Mouse (Mus musculus): ENCODE results near the gene Rpp25. TPM values are rescaled to one million over a fixed set of nuclear protein-coding genes. Genes with fewer than 3 reads are reported as not detected.
A peak's percentile ranks its signal among the peaks of the same experiment; 100 is the strongest.

Rpp25 gene
- 1.6 and 1.7 TPM in 2 replicates for polyA plus RNA-seq (2016; fragmentation: Nextera tagmentation; extraction: Ambion mirVana)

GRCm38 (mm10) chr9:57503622-57504380, at the start of gene Rpp25:
Gene Rpp25 (plus strand): TSS chr9:57504026.
- H3K27ac ChIP-seq (replicated peaks) = peak within 1 kb of the TSS; percentile 1; the same call in 1 of the 2 replicates
- peak within 1 kb of the TSS; percentile 62 for H3K4me3 ChIP-seq
- H3K36me3 ChIP-seq (replicated peaks) = no peaks in the 10 kb centered on the region
- no peaks in the 10 kb centered on the region for H3K9me3 ChIP-seq
- peaks cover 85% of the 10 kb centered on the region for H3K27me3 ChIP-seq (replicated peaks; ENCODE audit: low read depth, poor library complexity, severe bottlenecking)
- under 1% methylated on average over 46 of the region's 46 CpGs for WGBS
- H3K4me1 ChIP-seq = peaks cover 47% of the 10 kb centered on the region
- DNase-seq (ENCODE audit: low spot score) = peak; percentile 73

DNA sequence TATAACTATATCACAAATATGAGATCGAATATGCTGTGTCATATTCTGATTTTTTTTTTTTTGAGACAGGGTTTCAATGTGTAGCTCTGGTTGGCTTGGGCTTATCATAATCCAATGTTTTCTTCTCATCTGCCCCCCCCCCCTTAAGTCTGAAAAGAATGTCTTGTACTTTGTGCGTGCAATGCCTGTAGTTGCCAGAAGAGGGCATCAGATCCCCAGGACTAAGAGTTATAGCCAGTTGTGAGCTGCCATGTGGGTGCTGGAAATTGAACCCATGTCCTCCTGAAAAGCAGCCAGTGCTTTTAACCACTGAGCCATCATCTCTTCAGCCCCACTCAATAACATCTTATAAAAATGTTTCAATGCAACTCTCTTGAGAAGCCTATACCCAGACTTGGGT, 44.1 kb upstream of the Rpp25 start:
- Histone ChIP-seq H3K27me3 (replicated peaks; ENCODE audit: low read depth, poor library complexity, severe bottlenecking) (no peaks in the 10 kb centered on the region), H3K9me3 (no peaks in the 10 kb centered on the region), H3K4me3 (no peak overlapping the region), H3K27ac (replicated peaks) (no peak overlapping the region), H3K4me1 (no peaks in the 10 kb centered on the region), H3K36me3 (replicated peaks) (no peaks in the 10 kb centered on the region)
- 95% methylated on average over 2 of the region's 2 CpGs for WGBS
- no peak for DNase-seq (ENCODE audit: low spot score)

DNA sequence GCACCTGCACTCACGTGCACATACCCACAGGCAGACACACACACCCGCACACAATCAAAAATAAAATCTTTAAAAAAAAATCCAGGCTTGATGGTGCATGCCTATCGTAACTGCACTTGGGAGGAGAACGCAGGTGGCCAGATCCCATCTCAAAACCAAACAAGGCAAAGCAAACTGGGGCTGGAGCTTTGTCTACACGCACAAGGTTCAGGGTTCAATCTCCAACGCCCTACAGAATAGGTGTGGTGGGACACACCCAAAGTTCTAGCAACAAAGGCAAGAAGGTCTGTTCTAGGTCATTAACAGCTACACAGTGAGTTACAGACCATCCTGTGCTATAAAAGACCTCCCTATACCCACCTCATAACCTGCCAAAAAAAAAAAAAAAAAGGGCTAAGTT, 41.0 kb upstream of the Rpp25 start:
- WGBS = 91% methylated on average over 6 of the region's 6 CpGs
- Histone ChIP-seq H3K4me1 (peaks cover 16% of the 10 kb centered on the region), H3K4me3 (no peak overlapping the region), H3K27ac (replicated peaks) (no peak overlapping the region), H3K27me3 (replicated peaks; ENCODE audit: low read depth, poor library complexity, severe bottlenecking) (peaks cover 17% of the 10 kb centered on the region), H3K9me3 (no peaks in the 10 kb centered on the region), H3K36me3 (replicated peaks) (no peaks in the 10 kb centered on the region)
- no peak for DNase-seq (ENCODE audit: low spot score)

DNA sequence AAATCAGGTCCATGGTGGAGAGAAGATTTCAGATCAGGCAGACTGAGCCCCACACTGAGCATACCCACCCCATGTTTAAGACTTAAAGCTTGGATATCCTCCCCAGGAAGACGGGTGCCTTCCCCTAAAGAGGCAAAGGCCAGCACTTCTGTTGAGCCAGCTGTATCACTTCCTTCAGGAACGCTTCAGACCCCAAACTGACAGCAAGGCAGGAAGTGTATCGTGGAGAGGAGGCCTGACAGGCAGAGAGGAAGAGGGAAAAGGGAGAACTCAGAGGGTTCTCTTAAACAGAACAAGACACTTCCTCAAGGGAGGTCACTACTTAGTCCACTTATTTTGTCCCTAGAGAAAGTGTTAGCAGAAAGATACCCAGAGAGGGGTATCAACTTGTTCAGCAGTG, 37.7 kb upstream of the Rpp25 start:
- Histone ChIP-seq H3K36me3 (replicated peaks) (no peaks in the 10 kb centered on the region), H3K4me3 (no peak overlapping the region), H3K9me3 (no peaks in the 10 kb centered on the region), H3K27ac (replicated peaks) (no peak overlapping the region), H3K27me3 (replicated peaks; ENCODE audit: low read depth, poor library complexity, severe bottlenecking) (peaks cover 17% of the 10 kb centered on the region), H3K4me1 (peaks cover 21% of the 10 kb centered on the region)
- DNase-seq (ENCODE audit: low spot score) = no peak
- 55% methylated on average over 3 of the region's 3 CpGs for WGBS

DNA sequence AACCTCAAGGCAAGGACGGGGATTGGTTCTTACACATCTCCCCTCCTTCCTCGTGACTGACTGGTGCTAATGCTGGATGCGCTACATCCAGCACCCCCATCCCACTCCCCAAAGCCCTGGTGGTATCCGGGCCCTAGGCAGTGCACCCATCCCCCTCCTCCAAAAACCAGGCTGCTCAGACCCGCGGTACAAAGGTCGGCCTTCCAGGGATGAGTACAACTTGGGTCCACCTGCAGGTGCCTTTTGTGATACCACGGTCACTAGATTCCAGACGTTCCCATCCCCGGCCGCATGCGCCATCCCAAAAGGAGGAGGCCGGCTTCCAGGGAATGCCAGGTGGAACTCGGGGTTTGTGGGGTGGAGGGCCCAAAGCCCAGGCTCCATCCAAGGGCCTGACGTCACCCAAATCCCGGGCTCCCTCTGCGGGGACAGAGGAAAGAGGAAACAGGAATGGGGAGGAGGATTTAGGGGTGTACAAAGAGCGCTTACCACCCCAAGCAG, 36.5 kb upstream of the Rpp25 start:
- peak overlapping the region; percentile 78 for H3K4me3 ChIP-seq
- H3K36me3 ChIP-seq (replicated peaks) = no peaks in the 10 kb centered on the region
- DNase-seq (ENCODE audit: low spot score) = peak; percentile 41
- WGBS = 2% methylated on average over 18 of the region's 18 CpGs
- H3K9me3 ChIP-seq = no peaks in the 10 kb centered on the region
- H3K27ac ChIP-seq (replicated peaks) = peak overlapping the region; percentile 77
- peaks cover 21% of the 10 kb centered on the region for H3K4me1 ChIP-seq
- H3K27me3 ChIP-seq (replicated peaks; ENCODE audit: low read depth, poor library complexity, severe bottlenecking) = peaks cover 17% of the 10 kb centered on the region

- Histone ChIP-seq H3K27me3 (replicated peaks; ENCODE audit: low read depth, poor library complexity, severe bottlenecking) (peaks cover 17% of the 10 kb centered on the region), H3K9me3 (no peaks in the 10 kb centered on the region), H3K4me1 (peaks cover 21% of the 10 kb centered on the region), H3K4me3 (peak within 1 kb of the TSS; percentile 78), H3K27ac (replicated peaks) (peak within 1 kb of the TSS; percentile 77), H3K36me3 (replicated peaks) (no peaks in the 10 kb centered on the region)
- DNase-seq (ENCODE audit: low spot score) = peak; percentile 93
- 2% methylated on average over 48 of the region's 48 CpGs for WGBS
Measured at GRCm38 (mm10) chr9:57467896-57468549, 35.8 kb upstream of the Rpp25 start, which contains the start of gene Scamp5. Gene Scamp5 (minus strand): TSS chr9:57468060.

DNA sequence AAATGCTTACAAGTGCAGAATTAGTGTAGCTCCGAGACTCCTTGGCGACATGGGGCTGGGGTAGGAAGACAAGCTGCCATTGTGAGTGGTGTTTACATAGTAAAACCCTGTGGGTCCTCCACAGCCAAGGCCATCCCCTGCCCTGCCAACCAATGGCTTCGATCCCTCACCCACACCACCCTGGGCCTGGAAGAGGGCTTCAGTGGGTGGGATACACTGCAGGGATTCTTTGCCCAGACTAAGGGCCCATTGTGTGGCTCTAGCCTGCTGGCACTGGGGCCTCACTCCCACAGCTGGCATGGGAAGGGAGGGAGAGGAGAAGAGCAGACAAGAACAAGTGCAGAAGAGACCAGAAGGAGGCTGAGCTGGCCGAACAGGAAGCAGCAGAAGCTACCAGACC, 34.9 kb upstream of the Rpp25 start:
- 71% methylated on average over 4 of the region's 4 CpGs for WGBS
- no peak for DNase-seq (ENCODE audit: low spot score)
- peaks cover 21% of the 10 kb centered on the region for H3K4me1 ChIP-seq

DNA sequence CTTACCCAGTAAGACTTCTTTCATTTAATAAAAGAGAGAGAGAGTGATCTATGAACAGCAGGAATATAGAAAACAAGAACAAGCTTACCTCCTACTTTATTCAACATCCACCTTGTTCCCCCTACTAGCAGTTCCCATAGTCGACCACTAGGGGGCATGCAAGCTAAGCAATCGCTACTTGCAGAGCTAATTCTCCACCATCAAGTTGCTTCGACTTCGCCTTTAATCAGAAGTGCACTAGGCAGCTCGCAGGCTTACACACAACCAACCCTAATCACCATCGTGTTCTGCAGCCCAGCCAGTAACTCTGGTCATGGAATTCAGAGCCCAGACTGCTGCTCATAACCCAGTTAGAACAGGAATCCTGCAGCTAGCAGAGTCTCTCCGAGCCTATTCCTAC, 18.1 kb upstream of the Rpp25 start:
- Histone ChIP-seq H3K27me3 (replicated peaks; ENCODE audit: low read depth, poor library complexity, severe bottlenecking) (peaks cover 18% of the 10 kb centered on the region; the same call in 1 of the 2 replicates), H3K27ac (replicated peaks) (no peak overlapping the region), H3K9me3 (no peaks in the 10 kb centered on the region), H3K4me1 (no peaks in the 10 kb centered on the region), H3K4me3 (no peak overlapping the region), H3K36me3 (replicated peaks) (no peaks in the 10 kb centered on the region)
- peak; percentile 81 for DNase-seq (ENCODE audit: low spot score)
- 17% methylated on average over 7 of the region's 7 CpGs for WGBS

More for the DNA sequence above, 34.9 kb upstream of the Rpp25 start:
- Histone ChIP-seq H3K9me3 (no peaks in the 10 kb centered on the region), H3K4me3 (no peak overlapping the region), H3K27ac (replicated peaks) (no peak overlapping the region), H3K36me3 (replicated peaks) (no peaks in the 10 kb centered on the region), H3K27me3 (replicated peaks; ENCODE audit: low read depth, poor library complexity, severe bottlenecking) (peaks cover 17% of the 10 kb centered on the region)

GRCm38 (mm10) chr9:57487807-57488206, 16.0 kb upstream of the Rpp25 start:
- H3K9me3 ChIP-seq = no peaks in the 10 kb centered on the region
- H3K4me1 ChIP-seq = no peaks in the 10 kb centered on the region
- 80% methylated on average over 7 of the region's 7 CpGs for WGBS
- H3K27ac ChIP-seq (replicated peaks) = no peak overlapping the region
- DNase-seq (ENCODE audit: low spot score) = no peak
- peaks cover 18% of the 10 kb centered on the region; the same call in 1 of the 2 replicates for H3K27me3 ChIP-seq (replicated peaks; ENCODE audit: low read depth, poor library complexity, severe bottlenecking)
- H3K36me3 ChIP-seq (replicated peaks) = no peaks in the 10 kb centered on the region
- H3K4me3 ChIP-seq = no peak overlapping the region

DNA sequence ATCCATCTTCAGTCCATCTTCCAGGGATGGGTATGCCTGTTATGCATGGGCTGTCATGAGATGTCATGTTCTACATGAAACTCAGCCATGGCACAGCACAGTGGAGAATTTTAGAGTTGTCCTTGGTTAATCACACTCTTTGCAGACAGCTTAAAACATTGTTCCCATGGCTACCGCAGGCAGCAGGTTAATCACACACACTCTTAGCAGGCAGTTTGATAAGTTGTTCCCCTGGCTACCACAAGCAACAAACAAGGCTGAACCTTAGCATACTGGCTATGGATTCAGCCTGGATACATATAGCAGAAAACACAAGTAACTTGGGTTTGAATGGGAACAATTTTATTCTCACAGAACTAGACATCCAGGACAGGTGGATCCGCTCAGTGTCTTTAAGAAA, 10.3 kb upstream of the Rpp25 start:
- H3K27ac ChIP-seq (replicated peaks) = no peak overlapping the region
- 92% methylated on average over 2 of the region's 2 CpGs for WGBS
- H3K27me3 ChIP-seq (replicated peaks; ENCODE audit: low read depth, poor library complexity, severe bottlenecking) = peaks cover 4% of the 10 kb centered on the region
- H3K36me3 ChIP-seq (replicated peaks) = no peaks in the 10 kb centered on the region
- H3K9me3 ChIP-seq = no peaks in the 10 kb centered on the region
- no peak overlapping the region for H3K4me3 ChIP-seq
- H3K4me1 ChIP-seq = no peaks in the 10 kb centered on the region
- no peak for DNase-seq (ENCODE audit: low spot score)

DNA sequence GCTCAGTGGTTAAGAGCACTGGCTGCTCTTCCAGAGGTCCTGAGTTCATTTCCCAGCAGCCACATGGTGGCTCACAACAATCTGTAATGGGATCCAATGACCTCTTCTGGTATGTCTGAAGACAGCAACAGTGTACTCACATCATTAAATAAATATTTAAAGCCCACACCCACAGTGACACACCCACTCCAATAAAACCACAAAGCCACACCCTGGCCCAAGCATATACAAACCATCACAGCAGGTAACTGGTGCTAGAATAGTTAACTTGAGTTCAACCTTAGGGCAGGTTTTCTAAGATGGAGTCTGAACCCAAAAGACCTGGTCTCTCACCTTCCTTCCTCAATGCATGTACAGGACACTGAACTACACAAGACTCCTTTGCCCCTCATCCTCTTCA, 8.9 kb upstream of the Rpp25 start:
- Histone ChIP-seq H3K4me1 (no peaks in the 10 kb centered on the region), H3K4me3 (no peak overlapping the region), H3K27me3 (replicated peaks; ENCODE audit: low read depth, poor library complexity, severe bottlenecking) (peaks cover 18% of the 10 kb centered on the region), H3K27ac (replicated peaks) (no peak overlapping the region), H3K9me3 (no peaks in the 10 kb centered on the region), H3K36me3 (replicated peaks) (no peaks in the 10 kb centered on the region)
- DNase-seq (ENCODE audit: low spot score) = no peak

DNA sequence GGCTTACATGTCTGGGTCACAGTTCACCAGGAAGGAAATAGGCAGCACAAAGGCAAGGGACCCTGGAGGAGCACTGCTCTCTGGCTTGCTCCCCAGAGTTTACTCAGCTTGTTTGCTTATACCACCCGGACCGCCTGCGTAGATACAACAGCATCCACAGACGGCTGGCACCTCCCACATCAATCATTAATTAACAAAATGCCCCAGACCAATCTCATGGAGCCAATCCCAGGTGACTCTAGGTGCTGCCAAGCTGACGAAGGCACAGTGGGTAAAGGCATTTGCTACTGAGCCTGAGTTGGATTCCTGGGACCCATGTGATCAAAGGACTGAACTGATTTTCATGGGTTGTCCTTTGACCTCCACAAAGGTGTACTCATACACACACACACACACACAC, 6.6 kb upstream of the Rpp25 start:
- 81% methylated on average over 5 of the region's 5 CpGs for WGBS
- DNase-seq (ENCODE audit: low spot score) = no peak
- no peaks in the 10 kb centered on the region for H3K9me3 ChIP-seq
- H3K4me3 ChIP-seq = no peak overlapping the region
- H3K4me1 ChIP-seq = peaks cover 12% of the 10 kb centered on the region
- H3K27me3 ChIP-seq (replicated peaks; ENCODE audit: low read depth, poor library complexity, severe bottlenecking) = peaks cover 41% of the 10 kb centered on the region
- no peak overlapping the region for H3K27ac ChIP-seq (replicated peaks)
- no peaks in the 10 kb centered on the region for H3K36me3 ChIP-seq (replicated peaks)

GRCm38 (mm10) chr9:57498536-57498935, 5.3 kb upstream of the Rpp25 start:
- H3K4me1 ChIP-seq = peaks cover 25% of the 10 kb centered on the region
- no peak for DNase-seq (ENCODE audit: low spot score)
- no peak overlapping the region for H3K4me3 ChIP-seq
- no peaks in the 10 kb centered on the region for H3K9me3 ChIP-seq
- no peak overlapping the region for H3K27ac ChIP-seq (replicated peaks)
- WGBS = 57% methylated on average over 7 of the region's 7 CpGs
- peaks cover 54% of the 10 kb centered on the region for H3K27me3 ChIP-seq (replicated peaks; ENCODE audit: low read depth, poor library complexity, severe bottlenecking)
- no peaks in the 10 kb centered on the region for H3K36me3 ChIP-seq (replicated peaks)
